Mouse (Mus musculus) ES-E14 (cell line): Measurements from ENCODE around the gene Mrpl17. TPM values are rescaled to one million over a fixed set of nuclear protein-coding genes. Genes with fewer than 3 reads are reported as not detected.

Experiments used
- DNase-seq: peaks from one replicate; pipeline ENCODE4 v3.0.0-alpha.2; 2013; ENCODE audit warnings: low read depth, low spot score
- H3K27ac ChIP-seq: 2 replicates; pipeline ENCODE4 v1.5.1; 2012; ENCODE audit warnings: low read depth, mild to moderate bottlenecking, low read length, moderate library complexity, mixed read lengths; ENCODE audit not compliant: poor library complexity, insufficient read depth, severe bottlenecking
- H3K36me3 ChIP-seq: 2 replicates; pipeline ENCODE4 v1.6.1; 2012; ENCODE audit warnings: mild to moderate bottlenecking, low read length, moderate library complexity, mixed read lengths; ENCODE audit not compliant: control insufficient read depth, poor library complexity, insufficient read depth, severe bottlenecking
- H3K4me1 ChIP-seq, 2 experiments: fragments of 150-350 bp in 1 of 2; sonication (generic) in 1 of 2; 2 replicates each; pipeline ENCODE4 v1.6.1; 2012; ENCODE audit warnings: low read length in 2 of 2, mild to moderate bottlenecking in 1 of 2, mixed read lengths in 1 of 2; ENCODE audit not compliant: control insufficient read depth in 2 of 2, insufficient read depth in 2 of 2, poor library complexity in 1 of 2
- H3K4me3 ChIP-seq, 2 experiments: fragments of 150-350 bp in 1 of 2; sonication (generic) in 1 of 2; 2 replicates each; pipeline ENCODE4 v1.5.1; 2012; ENCODE audit warnings: low read length in 2 of 2, low read depth in 1 of 2, mild to moderate bottlenecking in 1 of 2, mixed read lengths in 1 of 2; ENCODE audit not compliant: insufficient read depth in 1 of 2, poor library complexity in 1 of 2, severe bottlenecking in 1 of 2
- H3K9ac ChIP-seq: 2 replicates; pipeline ENCODE4 v1.6.1; 2012; ENCODE audit warnings: low read depth, mild to moderate bottlenecking, low read length, mixed read lengths; ENCODE audit not compliant: poor library complexity, insufficient read depth, severe bottlenecking
- H3K9me3 ChIP-seq: fragments of 150-350 bp; sonication (generic); 2 replicates; pipeline ENCODE4 v1.6.1; 2012; ENCODE audit warnings: low read depth, mild to moderate bottlenecking, low read length; ENCODE audit not compliant: control insufficient read depth, insufficient read depth
- CHD2 ChIP-seq: IDR thresholded peaks from 2 replicates; pipeline ENCODE4 v1.6.1; 2014; ENCODE audit warnings: mild to moderate bottlenecking, low read depth, low read length, inconsistent platforms
- HCFC1 ChIP-seq: IDR thresholded peaks from 2 replicates; pipeline ENCODE4 v1.6.1; 2012; ENCODE audit warnings: low read length, inconsistent platforms, borderline replicate concordance; ENCODE audit not compliant: insufficient read depth
- MAFK ChIP-seq: IDR thresholded peaks from 2 replicates; pipeline ENCODE4 v1.6.1; 2014; ENCODE audit warnings: mild to moderate bottlenecking, low read depth, low read length, inconsistent platforms; ENCODE audit not compliant: insufficient read depth
- ZC3H11A ChIP-seq: IDR thresholded peaks from 2 replicates; pipeline ENCODE4 v1.6.1; 2012; ENCODE audit warnings: low read depth, mild to moderate bottlenecking, inconsistent platforms, low read length, borderline replicate concordance
- ZNF384 ChIP-seq: IDR thresholded peaks from 2 replicates; pipeline ENCODE4 v1.6.1; 2012; ENCODE audit warnings: low read depth, low read length, inconsistent platforms
- in situ Hi-C, 2 experiments: fragments of 600-800 bp; cut with MboI; formaldehyde crosslinking; loops; one replicate each; pipeline ENCODE4 v1.15.1; 2025; ENCODE audit warnings: low sequenced_read_pairs in 2 of 2, inconsistent platforms in 1 of 2; ENCODE audit not compliant: unreplicated experiment in 2 of 2
- total RNA-seq: library from RNA; depleted of rRNA; stranded (reverse); fragments of 300-350 nt; gene quantifications from 2 replicates; pipeline ENCODE4 v1.2.3, GENCODE M21; 2012

Gene Mrpl17
- total RNA-seq, 1 experiment, result 371 TPM

DNA sequence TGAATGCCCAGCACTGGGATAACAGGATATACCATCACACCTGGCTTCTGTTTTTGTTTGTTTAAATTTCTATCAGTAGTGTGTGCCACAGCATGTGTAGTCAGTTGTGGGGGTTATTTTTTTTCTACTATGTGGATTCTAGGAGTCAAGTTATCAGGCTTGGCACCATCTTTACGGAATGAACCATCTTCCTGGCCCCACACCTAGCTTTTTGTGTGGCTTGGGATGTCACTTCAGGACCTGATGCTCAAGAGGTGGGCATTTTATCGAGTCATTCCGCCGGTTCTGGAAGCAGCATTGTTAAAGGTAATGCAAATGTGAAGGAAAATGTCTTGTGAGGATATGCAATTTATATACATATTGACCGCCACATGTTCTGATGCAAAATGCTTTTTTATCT, 4.8 kb downstream of the Mrpl17 start:
- no peak for TF ChIP-seq ZC3H11A
- no peak for TF ChIP-seq MAFK
- TF ChIP-seq CHD2, result no peak
- TF ChIP-seq HCFC1, result no peak
- TF ChIP-seq ZNF384, result no peak
- peaks cover 11% of the 10 kb centered on the region for H3K36me3 ChIP-seq
- peaks cover 0 to 5% of the 10 kb centered on the region in 2 experiments; a peak in 1 of 4 replicates for H3K4me1 ChIP-seq
- in situ Hi-C loops, result loop anchor here in 1 of 2 experiments (25.0 kb wide), 1 partner anchor 1594 kb away; the partner anchor contains the start of gene Trim6
- H3K9me3 ChIP-seq, result no peaks in the 10 kb centered on the region
- H3K9ac ChIP-seq, result no peak overlapping the region
- no peak for DNase-seq
- no peak overlapping the region for H3K27ac ChIP-seq
- H3K4me3 ChIP-seq, result no peak overlapping the region

DNA sequence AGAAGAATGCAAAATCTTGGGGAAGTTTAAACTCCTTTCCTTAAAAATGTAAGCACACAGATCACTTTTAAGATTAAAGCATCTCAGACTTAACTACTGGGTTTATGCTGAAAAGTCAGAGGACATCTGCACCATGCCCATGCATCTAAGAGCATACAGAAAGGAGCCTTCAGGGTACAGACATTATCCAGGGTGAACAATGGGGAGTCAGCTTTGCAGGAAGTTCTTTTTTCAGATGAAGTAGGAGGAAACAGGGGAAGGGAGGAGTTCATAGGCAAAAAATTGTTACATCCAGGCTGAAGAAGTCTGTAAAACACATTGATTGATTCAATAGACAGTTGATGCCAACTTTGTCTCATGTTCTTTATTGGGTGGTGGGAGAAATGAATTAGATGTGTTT, 7.5 kb downstream of the Mrpl17 start:
- H3K36me3 ChIP-seq, result no peaks in the 10 kb centered on the region; the same call in 1 of the 2 replicates

DNA sequence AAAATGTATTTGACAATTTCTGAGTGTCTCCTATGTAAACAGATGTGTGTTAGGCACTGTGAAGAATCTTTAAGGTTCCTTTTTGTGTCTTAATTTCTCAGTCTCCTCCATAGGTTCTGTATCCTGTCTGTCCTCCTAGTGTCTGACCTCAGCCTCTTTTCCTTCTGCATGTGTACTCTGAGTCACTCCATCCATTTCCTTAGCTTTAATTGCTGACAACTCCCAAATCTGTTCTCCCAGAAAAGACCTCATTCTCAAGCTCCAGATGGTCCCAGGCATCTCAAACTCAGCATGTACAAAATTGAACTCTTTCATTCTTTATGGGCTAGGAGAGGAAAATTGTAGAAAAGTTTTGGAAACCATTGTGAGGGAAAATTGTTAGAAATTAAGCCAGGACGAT, 8.1 kb downstream of the Mrpl17 start:
- in situ Hi-C loops, result loop anchor here in 1 of 2 experiments (25.0 kb wide), 1 partner anchor 1590 kb away; the partner anchor contains the start of gene Trim6
- H3K9ac ChIP-seq, result no peak overlapping the region
- no peaks in the 10 kb centered on the region for H3K4me1 ChIP-seq
- H3K36me3 ChIP-seq, result no peaks in the 10 kb centered on the region
- no peaks in the 10 kb centered on the region for H3K9me3 ChIP-seq
- H3K27ac ChIP-seq, result no peak overlapping the region
- H3K4me3 ChIP-seq, result no peak overlapping the region
- DNase-seq, result no peak
- TF ChIP-seq ZC3H11A, result no peak
- TF ChIP-seq MAFK, result no peak
- TF ChIP-seq HCFC1, result no peak
- no peak for TF ChIP-seq CHD2
- no peak for TF ChIP-seq ZNF384

More for the DNA sequence above, 7.5 kb downstream of the Mrpl17 start:
- no peak for DNase-seq
- TF ChIP-seq CHD2 (no peak), ZNF384 (no peak), ZC3H11A (no peak), HCFC1 (no peak), MAFK (no peak)
- Histone ChIP-seq H3K9me3 (no peaks in the 10 kb centered on the region), H3K27ac (no peak overlapping the region), H3K4me3 (no peak overlapping the region), H3K4me1 (no peaks in the 10 kb centered on the region), H3K9ac (no peak overlapping the region)
- in situ Hi-C loops, result loop anchor here in 1 of 2 experiments (25.0 kb wide), 1 partner anchor 1591 kb away; the partner anchor contains the start of gene Trim6

- Histone ChIP-seq H3K4me3 (no peak overlapping the region), H3K36me3 (no peaks in the 10 kb centered on the region), H3K9me3 (no peaks in the 10 kb centered on the region), H3K27ac (no peak overlapping the region), H3K9ac (no peak overlapping the region), H3K4me1 (no peaks in the 10 kb centered on the region)
- TF ChIP-seq MAFK, result no peak
- TF ChIP-seq CHD2, result no peak
- TF ChIP-seq ZC3H11A, result no peak
- TF ChIP-seq ZNF384, result no peak
- TF ChIP-seq HCFC1, result no peak
- in situ Hi-C loops, result loop anchor here in 1 of 2 experiments (25.0 kb wide), 1 partner anchor 1590 kb away; the partner anchor contains the start of gene Trim6
- no peak for DNase-seq
Observed at GRCm38 (mm10) chr7:105802312-105802711, 8.6 kb downstream of the Mrpl17 start.

GRCm38 (mm10) chr7:105796972-105797371, 13.9 kb downstream of the Mrpl17 start:
- H3K4me3 ChIP-seq, result no peak overlapping the region
- H3K27ac ChIP-seq, result no peak overlapping the region
- in situ Hi-C loops, result no loop called here
- no peak for DNase-seq
- H3K9me3 ChIP-seq, result no peaks in the 10 kb centered on the region
- TF ChIP-seq CHD2 (no peak), HCFC1 (no peak), MAFK (no peak), ZC3H11A (no peak), ZNF384 (no peak)
- H3K4me1 ChIP-seq, result no peaks in the 10 kb centered on the region
- no peak overlapping the region for H3K9ac ChIP-seq
- H3K36me3 ChIP-seq, result no peaks in the 10 kb centered on the region
